Mouse (Mus musculus): ENCODE measurements around the gene Cacna1g. TPM values are rescaled to one million over a fixed set of nuclear protein-coding genes. Genes with fewer than 3 reads are reported as not detected.

Cacna1g gene
- polyA plus RNA-seq, 1 experiment = 15.6 TPM

- DNase-seq (ENCODE audit: low read depth) = no peak
Observed at GRCm38 (mm10) chr11:94480382-94480781, 6.4 kb upstream of the Cacna1g start.

GRCm38 (mm10) chr11:94477651-94478050, 3.7 kb upstream of the Cacna1g start:
- DNase-seq (ENCODE audit: low read depth) = no peak

- DNase-seq (ENCODE audit: low read depth) = no peak
Observed at GRCm38 (mm10) chr11:94475722-94476121, 1.7 kb upstream of the Cacna1g start.

- DNase-seq (ENCODE audit: low read depth) = no peak
Observed at GRCm38 (mm10) chr11:94474544-94474910, 529 bp upstream of the Cacna1g start.

GRCm38 (mm10) chr11:94472916-94473706, 887 bp downstream of the Cacna1g start:
- DNase-seq (ENCODE audit: low read depth) = no peak

GRCm38 (mm10) chr11:94472585-94472915, 1.4 kb downstream of the Cacna1g start:
- DNase-seq (ENCODE audit: low read depth) = no peak

- no peak for DNase-seq (ENCODE audit: low read depth)
Observed at GRCm38 (mm10) chr11:94471740-94472584, 2.0 kb downstream of the Cacna1g start.

GRCm38 (mm10) chr11:94470391-94470790, 3.6 kb downstream of the Cacna1g start:
- DNase-seq (ENCODE audit: low read depth) = no peak

- no peak for DNase-seq (ENCODE audit: low read depth)
Observed at GRCm38 (mm10) chr11:94469136-94470064, 4.6 kb downstream of the Cacna1g start.

- DNase-seq (ENCODE audit: low read depth) = no peak
Observed at GRCm38 (mm10) chr11:94468582-94469064, 5.4 kb downstream of the Cacna1g start.

- no peak for DNase-seq (ENCODE audit: low read depth)
Observed at GRCm38 (mm10) chr11:94466333-94466855, 7.6 kb downstream of the Cacna1g start.

- no peak for DNase-seq (ENCODE audit: low read depth)
Observed at GRCm38 (mm10) chr11:94464170-94464569, 9.8 kb downstream of the Cacna1g start.

- no peak for DNase-seq (ENCODE audit: low read depth)
Observed at GRCm38 (mm10) chr11:94461856-94462255, 12.1 kb downstream of the Cacna1g start.

- DNase-seq (ENCODE audit: low read depth) = no peak
Observed at GRCm38 (mm10) chr11:94457001-94457400, 17.0 kb downstream of the Cacna1g start.

- DNase-seq (ENCODE audit: low read depth) = no peak
Observed at GRCm38 (mm10) chr11:94456347-94456746, 17.7 kb downstream of the Cacna1g start.

GRCm38 (mm10) chr11:94455161-94455820, 18.7 kb downstream of the Cacna1g start:
- DNase-seq (ENCODE audit: low read depth) = no peak

- no peak for DNase-seq (ENCODE audit: low read depth)
Observed at GRCm38 (mm10) chr11:94454756-94455155, 19.2 kb downstream of the Cacna1g start.

- DNase-seq (ENCODE audit: low read depth) = no peak
Observed at GRCm38 (mm10) chr11:94451091-94451773, 22.8 kb downstream of the Cacna1g start.

GRCm38 (mm10) chr11:94449886-94450285, 24.1 kb downstream of the Cacna1g start:
- no peak for DNase-seq (ENCODE audit: low read depth)

- no peak for DNase-seq (ENCODE audit: low read depth)
Observed at GRCm38 (mm10) chr11:94449239-94449638, 24.8 kb downstream of the Cacna1g start.
